Mouse (Mus musculus): ENCODE results near the gene Fat3. TPM values are rescaled to one million over a fixed set of nuclear protein-coding genes. Genes with fewer than 3 reads are reported as not detected.

Fat3 gene
- polyA plus RNA-seq (2015; fragmentation: Nextera tagmentation; extraction: Ambion mirVana): 7.5 and 8.5 TPM in 2 replicates

DNA sequence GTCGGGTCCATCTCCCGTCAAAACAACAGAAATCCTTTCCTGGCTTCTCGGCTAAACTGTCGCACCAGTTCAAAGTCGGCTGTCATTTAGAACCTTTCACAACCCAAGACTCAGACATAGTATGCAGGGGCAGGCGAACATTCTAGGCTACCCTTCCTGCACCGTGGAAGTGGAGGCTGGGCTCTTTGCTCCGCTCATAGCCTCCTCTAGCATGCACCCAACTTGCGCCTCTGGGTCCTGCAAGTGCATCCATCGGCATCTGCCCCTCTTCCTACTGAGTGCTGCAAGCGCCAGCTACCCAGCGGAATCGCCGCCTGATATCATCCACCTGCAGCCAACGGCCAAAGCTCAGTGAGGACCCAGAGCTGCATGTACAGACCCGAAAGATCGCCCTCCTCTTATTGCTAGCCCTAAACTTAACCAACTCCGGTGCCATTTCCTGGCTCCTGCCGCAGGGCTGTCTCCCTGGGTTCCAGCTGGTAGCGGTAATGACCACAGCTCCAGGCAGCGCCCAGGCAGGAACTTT is at the start of gene Fat3:
Gene Fat3, minus strand, starts transcription at position 100 of the 526 bp plus-strand sequence.
- peaks cover 5% of the 10 kb centered on the region for H3K4me1 ChIP-seq (ENCODE audit: control insufficient read depth, insufficient read depth, low read depth, low read length)
- peak within 1 kb of the TSS; percentile 92 for H3K27ac ChIP-seq (ENCODE audit: low read depth, low read length)
- peak; percentile 26 for ATAC-seq
- no peaks in the 10 kb centered on the region for H3K27me3 ChIP-seq (replicated peaks; ENCODE audit: control insufficient read depth, insufficient read depth, low read length)
- peak within 1 kb of the TSS; percentile 71 for H3K9ac ChIP-seq (ENCODE audit: low read depth, low read length)
- no peaks in the 10 kb centered on the region for H3K36me3 ChIP-seq (ENCODE audit: control insufficient read depth, insufficient read depth, low read length)
- H3K9me3 ChIP-seq (ENCODE audit: control insufficient read depth, low read length): no peaks in the 10 kb centered on the region
- H3K4me2 ChIP-seq (ENCODE audit: low read length): peak within 1 kb of the TSS; percentile 57
- under 1% methylated on average over 21 of the region's 21 CpGs for WGBS
- H3K4me3 ChIP-seq (ENCODE audit: low read length): peak within 1 kb of the TSS; percentile 49

DNA sequence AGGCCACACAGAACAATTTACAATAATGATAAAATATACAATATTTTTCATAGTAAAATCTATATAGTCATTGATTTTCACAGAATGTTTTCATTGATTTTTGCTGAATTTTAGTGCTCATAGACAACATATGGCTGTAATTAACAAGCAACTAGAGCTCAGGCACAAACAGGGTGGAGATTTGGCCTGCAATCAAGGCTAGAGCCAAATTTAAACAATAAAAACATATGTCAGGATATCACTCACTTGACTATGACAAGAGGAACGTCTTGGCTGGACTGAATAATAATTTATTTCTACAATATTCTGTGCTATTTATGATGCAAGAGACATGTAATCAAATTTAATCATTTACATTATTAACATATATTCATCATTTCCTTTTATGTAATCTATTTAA is 31.8 kb upstream of the Fat3 start:
- Histone ChIP-seq H3K4me1 (ENCODE audit: control insufficient read depth, insufficient read depth, low read depth, low read length) (no peaks in the 10 kb centered on the region), H3K27ac (ENCODE audit: low read depth, low read length) (no peak overlapping the region), H3K9me3 (ENCODE audit: control insufficient read depth, low read length) (no peaks in the 10 kb centered on the region), H3K27me3 (replicated peaks; ENCODE audit: control insufficient read depth, insufficient read depth, low read length) (no peaks in the 10 kb centered on the region), H3K4me2 (ENCODE audit: low read length) (no peak overlapping the region), H3K36me3 (ENCODE audit: control insufficient read depth, insufficient read depth, low read length) (no peaks in the 10 kb centered on the region), H3K4me3 (ENCODE audit: low read length) (no peak overlapping the region), H3K9ac (ENCODE audit: low read depth, low read length) (no peak overlapping the region)
- no peak for ATAC-seq
- 57% methylated on average over 1 of the region's 1 CpGs for WGBS

DNA sequence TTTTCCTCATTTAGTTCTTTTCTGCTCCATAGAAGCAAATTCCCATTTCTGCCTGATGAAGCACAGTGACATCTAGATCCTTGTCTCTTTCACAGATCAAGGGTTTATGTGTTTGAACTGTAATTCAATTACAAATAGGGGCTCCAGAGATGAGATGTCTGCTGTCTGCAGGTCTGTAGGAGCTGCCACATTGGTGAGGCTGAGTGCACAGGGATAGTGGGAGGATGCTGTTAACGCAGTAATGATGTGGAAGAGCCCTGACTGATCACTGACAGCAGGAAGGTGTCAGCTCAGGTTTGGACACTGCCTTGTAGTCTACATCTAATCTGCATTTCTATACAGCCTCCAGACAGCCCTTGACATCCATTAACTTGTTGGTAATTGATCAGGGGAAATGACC is 16.5 kb upstream of the Fat3 start:
- Histone ChIP-seq H3K9me3 (ENCODE audit: control insufficient read depth, low read length) (no peaks in the 10 kb centered on the region), H3K9ac (ENCODE audit: low read depth, low read length) (no peak overlapping the region), H3K4me2 (ENCODE audit: low read length) (no peak overlapping the region), H3K27ac (ENCODE audit: low read depth, low read length) (no peak overlapping the region), H3K4me1 (ENCODE audit: control insufficient read depth, insufficient read depth, low read depth, low read length) (no peaks in the 10 kb centered on the region), H3K36me3 (ENCODE audit: control insufficient read depth, insufficient read depth, low read length) (no peaks in the 10 kb centered on the region), H3K4me3 (ENCODE audit: low read length) (no peak overlapping the region), H3K27me3 (replicated peaks; ENCODE audit: control insufficient read depth, insufficient read depth, low read length) (no peaks in the 10 kb centered on the region)
- WGBS: 55% methylated on average over 1 of the region's 1 CpGs
- no peak for ATAC-seq

DNA sequence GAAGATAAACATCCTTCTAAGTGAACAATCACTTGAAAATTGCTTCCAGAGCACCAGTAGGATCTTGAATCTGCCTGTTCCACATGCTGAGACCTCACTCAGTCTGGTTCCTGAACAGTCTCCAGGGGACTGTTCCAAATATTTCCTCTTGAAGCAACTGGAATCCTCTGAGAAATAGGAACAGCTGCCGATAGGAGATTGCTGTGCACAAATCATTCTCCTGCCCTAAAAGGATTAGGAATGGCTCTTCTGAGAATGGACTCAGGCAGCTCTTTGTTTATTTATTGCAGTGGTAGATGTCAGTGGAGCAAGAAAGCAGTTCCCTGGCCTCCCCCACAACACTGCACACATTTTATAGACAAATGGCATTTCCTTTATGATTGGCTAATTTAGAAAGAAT is 10.9 kb upstream of the Fat3 start:
- WGBS: 18% methylated on average over 1 of the region's 1 CpGs
- no peaks in the 10 kb centered on the region for H3K27me3 ChIP-seq (replicated peaks; ENCODE audit: control insufficient read depth, insufficient read depth, low read length)
- no peaks in the 10 kb centered on the region for H3K4me1 ChIP-seq (ENCODE audit: control insufficient read depth, insufficient read depth, low read depth, low read length)
- H3K9ac ChIP-seq (ENCODE audit: low read depth, low read length): no peak overlapping the region
- no peaks in the 10 kb centered on the region for H3K9me3 ChIP-seq (ENCODE audit: control insufficient read depth, low read length)
- ATAC-seq: no peak
- H3K27ac ChIP-seq (ENCODE audit: low read depth, low read length): no peak overlapping the region
- H3K4me2 ChIP-seq (ENCODE audit: low read length): no peak overlapping the region
- no peaks in the 10 kb centered on the region for H3K36me3 ChIP-seq (ENCODE audit: control insufficient read depth, insufficient read depth, low read length)
- H3K4me3 ChIP-seq (ENCODE audit: low read length): no peak overlapping the region

DNA sequence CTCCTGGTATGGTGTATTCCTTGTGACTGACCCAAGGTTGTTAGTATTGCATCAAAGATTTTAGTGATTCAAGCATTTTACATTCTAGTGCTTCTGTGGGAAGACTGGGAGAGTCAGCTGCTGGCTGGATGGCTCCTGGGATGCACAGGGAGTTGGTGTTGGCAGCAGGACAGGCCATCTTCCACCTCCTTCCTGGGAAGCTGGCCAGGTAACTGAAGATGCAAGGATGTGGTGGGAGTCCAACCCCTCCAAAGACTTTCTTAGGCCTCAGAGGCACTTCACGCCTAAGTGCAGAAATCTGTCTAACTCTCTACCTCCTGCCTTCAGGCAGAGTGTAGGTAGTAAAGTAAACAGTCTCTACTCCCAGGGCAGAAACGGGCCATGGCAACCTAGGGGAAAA is 2.7 kb upstream of the Fat3 start:
- H3K9me3 ChIP-seq (ENCODE audit: control insufficient read depth, low read length): no peaks in the 10 kb centered on the region
- H3K4me3 ChIP-seq (ENCODE audit: low read length): no peak overlapping the region
- WGBS: 79% methylated on average over 2 of the region's 2 CpGs
- no peaks in the 10 kb centered on the region for H3K27me3 ChIP-seq (replicated peaks; ENCODE audit: control insufficient read depth, insufficient read depth, low read length)
- no peaks in the 10 kb centered on the region; the same call in 1 of the 2 replicates for H3K4me1 ChIP-seq (ENCODE audit: control insufficient read depth, insufficient read depth, low read depth, low read length)
- no peaks in the 10 kb centered on the region for H3K36me3 ChIP-seq (ENCODE audit: control insufficient read depth, insufficient read depth, low read length)
- H3K4me2 ChIP-seq (ENCODE audit: low read length): no peak overlapping the region
- H3K27ac ChIP-seq (ENCODE audit: low read depth, low read length): no peak overlapping the region
- H3K9ac ChIP-seq (ENCODE audit: low read depth, low read length): no peak overlapping the region
- no peak for ATAC-seq

DNA sequence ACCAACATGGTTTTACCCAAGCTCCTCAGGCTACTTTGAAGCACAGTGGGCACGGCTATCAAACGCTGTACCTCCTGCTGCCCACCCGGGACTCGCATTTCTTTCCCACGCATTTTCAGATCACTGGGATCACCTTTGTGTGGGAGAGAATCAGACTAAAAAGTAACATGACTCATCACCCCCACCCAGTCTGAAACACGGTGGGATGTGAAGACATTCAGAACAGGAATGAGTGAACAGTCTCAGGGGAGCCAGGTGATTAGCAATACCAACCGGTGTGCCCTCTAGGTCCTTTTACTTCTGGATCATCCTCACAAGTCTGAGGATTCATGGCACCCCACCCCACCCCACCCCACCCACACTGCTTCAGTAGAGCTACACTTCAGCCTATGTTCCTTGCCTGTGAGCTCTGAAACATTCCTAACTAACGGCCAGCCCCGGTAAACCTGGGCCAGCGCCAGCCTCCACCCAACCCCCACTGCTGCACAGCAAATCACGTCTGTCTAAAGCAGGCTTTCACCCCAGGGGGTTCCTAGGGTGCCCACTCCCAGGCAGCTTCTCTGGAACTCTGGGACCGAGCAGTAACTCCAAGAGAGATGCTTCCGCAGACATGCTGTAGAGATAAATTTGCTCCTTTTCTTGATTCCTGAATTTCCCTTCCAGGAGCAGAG is 1.7 kb upstream of the Fat3 start:
- no peak for ATAC-seq
- no peaks in the 10 kb centered on the region for H3K27me3 ChIP-seq (replicated peaks; ENCODE audit: control insufficient read depth, insufficient read depth, low read length)
- no peaks in the 10 kb centered on the region for H3K36me3 ChIP-seq (ENCODE audit: control insufficient read depth, insufficient read depth, low read length)
- H3K4me2 ChIP-seq (ENCODE audit: low read length): peak overlapping the region; percentile 57
- H3K9ac ChIP-seq (ENCODE audit: low read depth, low read length): peak overlapping the region; percentile 71
- H3K27ac ChIP-seq (ENCODE audit: low read depth, low read length): peak overlapping the region; percentile 92
- peak overlapping the region; percentile 49 for H3K4me3 ChIP-seq (ENCODE audit: low read length)
- WGBS: 8% methylated on average over 13 of the region's 13 CpGs
- H3K9me3 ChIP-seq (ENCODE audit: control insufficient read depth, low read length): no peaks in the 10 kb centered on the region
- peaks cover 5% of the 10 kb centered on the region for H3K4me1 ChIP-seq (ENCODE audit: control insufficient read depth, insufficient read depth, low read depth, low read length)

DNA sequence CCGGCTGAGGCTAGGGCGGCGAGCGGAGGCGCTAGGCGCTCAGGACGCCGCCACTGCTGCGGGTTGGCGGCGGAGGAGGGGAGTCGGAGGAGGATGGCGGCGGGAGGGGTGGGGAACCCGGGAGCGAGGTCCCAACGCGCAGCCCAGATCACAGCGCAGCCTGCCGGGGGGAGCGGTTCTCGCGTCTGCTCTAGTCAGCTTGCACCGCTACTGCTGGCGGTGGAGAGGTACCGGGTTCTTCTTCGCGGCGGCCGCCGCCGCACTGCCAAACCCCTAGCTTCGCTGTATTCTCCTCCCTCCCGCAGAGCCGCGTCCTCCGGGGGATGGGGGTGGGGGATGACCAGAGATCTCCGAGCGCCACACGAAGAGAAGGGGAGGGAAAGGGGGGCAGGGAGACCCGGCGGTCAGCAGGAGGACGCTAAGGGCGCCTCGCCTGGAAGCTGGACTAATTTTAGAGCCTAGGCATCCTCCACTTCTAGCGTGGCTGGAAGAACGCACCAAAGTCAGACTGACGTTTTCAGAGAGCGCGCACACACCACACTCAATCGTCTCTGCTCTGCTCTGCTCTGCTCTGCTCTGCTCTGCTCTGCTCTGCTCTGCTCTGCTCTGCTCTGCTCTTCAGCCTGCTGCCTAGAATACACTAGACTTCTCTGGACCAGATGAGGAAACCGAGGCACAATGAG is 1.0 kb upstream of the Fat3 start:
- Histone ChIP-seq H3K4me2 (ENCODE audit: low read length) (peak overlapping the region; percentile 57), H3K27ac (ENCODE audit: low read depth, low read length) (peak overlapping the region; percentile 92), H3K4me1 (ENCODE audit: control insufficient read depth, insufficient read depth, low read depth, low read length) (peaks cover 5% of the 10 kb centered on the region), H3K27me3 (replicated peaks; ENCODE audit: control insufficient read depth, insufficient read depth, low read length) (no peaks in the 10 kb centered on the region), H3K9ac (ENCODE audit: low read depth, low read length) (peak overlapping the region; percentile 71), H3K4me3 (ENCODE audit: low read length) (peak overlapping the region; percentile 49), H3K36me3 (ENCODE audit: control insufficient read depth, insufficient read depth, low read length) (no peaks in the 10 kb centered on the region), H3K9me3 (ENCODE audit: control insufficient read depth, low read length) (no peaks in the 10 kb centered on the region)
- ATAC-seq: peak; percentile 80
- under 1% methylated on average over 40 of the region's 52 CpGs for WGBS

DNA sequence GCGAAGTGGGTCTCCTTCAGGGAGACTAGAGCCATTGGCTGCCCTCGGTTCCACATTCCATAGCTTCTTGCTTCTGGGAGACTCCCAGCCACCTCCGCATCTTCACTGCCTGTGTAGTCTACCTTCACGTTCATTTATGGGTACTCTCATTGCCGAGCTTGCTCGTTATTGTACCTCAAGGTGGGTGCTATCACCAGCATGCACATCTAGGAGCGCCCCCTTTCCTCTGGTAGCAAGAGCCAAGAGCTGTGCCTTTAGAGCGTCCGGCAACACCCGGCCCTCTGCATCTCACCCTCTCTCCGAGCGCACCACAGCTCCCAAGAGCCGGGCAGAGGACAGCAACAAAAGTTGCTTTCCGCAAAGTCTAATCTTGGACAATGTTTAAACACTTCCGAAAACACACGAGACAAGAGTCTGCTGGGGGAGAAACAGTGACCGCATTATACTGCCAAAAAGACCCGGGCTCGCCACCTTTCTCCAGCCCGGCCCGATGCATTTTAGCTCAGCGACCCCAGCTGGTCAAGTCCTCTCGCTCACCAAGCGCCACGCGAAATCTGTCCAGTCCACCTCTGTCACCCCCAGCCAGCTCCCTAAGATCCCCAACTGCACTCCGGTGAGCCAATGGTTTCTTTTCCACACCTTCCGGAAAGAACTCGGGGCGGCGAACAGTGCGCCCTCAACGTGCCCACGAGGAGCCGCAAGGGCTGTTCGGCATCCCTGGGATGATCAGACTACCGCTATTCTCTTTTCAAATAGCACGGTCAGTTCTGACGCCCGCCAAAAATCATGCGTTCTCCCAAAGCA is 501 bp downstream of the Fat3 start:
- peak; percentile 74 for ATAC-seq
- WGBS: under 1% methylated on average over 41 of the region's 41 CpGs

More for the DNA sequence above, 501 bp downstream of the Fat3 start:
- H3K27ac ChIP-seq (ENCODE audit: low read depth, low read length): peak overlapping the region; percentile 92
- peak overlapping the region; percentile 57 for H3K4me2 ChIP-seq (ENCODE audit: low read length)
- no peaks in the 10 kb centered on the region for H3K9me3 ChIP-seq (ENCODE audit: control insufficient read depth, low read length)
- peak overlapping the region; percentile 71 for H3K9ac ChIP-seq (ENCODE audit: low read depth, low read length)
- H3K36me3 ChIP-seq (ENCODE audit: control insufficient read depth, insufficient read depth, low read length): no peaks in the 10 kb centered on the region
- no peaks in the 10 kb centered on the region for H3K27me3 ChIP-seq (replicated peaks; ENCODE audit: control insufficient read depth, insufficient read depth, low read length)
- H3K4me3 ChIP-seq (ENCODE audit: low read length): peak overlapping the region; percentile 49
- peaks cover 5% of the 10 kb centered on the region for H3K4me1 ChIP-seq (ENCODE audit: control insufficient read depth, insufficient read depth, low read depth, low read length)
